Mouse (Mus musculus): ENCODE results near the gene Cbx3. TPM values are rescaled to one million over a fixed set of nuclear protein-coding genes. Genes with fewer than 3 reads are reported as not detected.
A peak's percentile ranks its signal among the peaks of the same experiment; 100 is the strongest.
"Not testable (repeated sequence)": the region's sequence is repeated elsewhere in the genome, so short reads cannot be mapped to it uniquely, and the experiment has no call there.

The Cbx3 gene
- total RNA-seq, 4 experiments from 2014 or later = 125 to 141 (median 133) TPM

- DNase-seq (ENCODE audit: low spot score in 2 of 2) = peak; percentile 96 to 100
These were observed 347 bp upstream of the Cbx3 start, which contains the start of gene Hnrnpa2b1 for GRCm38 (mm10) chr6:51469715-51470310. TSS of gene Hnrnpa2b1 (minus strand) at chr6:51469894.

- no peak for DNase-seq (ENCODE audit: low spot score in 2 of 2)
These were observed 982 bp downstream of the Cbx3 start for GRCm38 (mm10) chr6:51471179-51471505.

- no peak for DNase-seq (ENCODE audit: low spot score in 2 of 2)
These were observed 1.6 kb downstream of the Cbx3 start for GRCm38 (mm10) chr6:51471782-51472181.

GRCm38 (mm10) chr6:51472213-51472612, 2.1 kb downstream of the Cbx3 start:
- DNase-seq (ENCODE audit: low spot score in 2 of 2) = no peak

- DNase-seq (ENCODE audit: low spot score in 2 of 2) = no peak
These were observed 9.1 kb downstream of the Cbx3 start for GRCm38 (mm10) chr6:51479136-51479731.

- DNase-seq (ENCODE audit: low spot score in 2 of 2) = no peak
These were observed 11.4 kb downstream of the Cbx3 start for GRCm38 (mm10) chr6:51481548-51481947.

- DNase-seq (ENCODE audit: low spot score in 2 of 2) = no peak
These were observed 13.7 kb downstream of the Cbx3 start for GRCm38 (mm10) chr6:51483861-51484260.

GRCm38 (mm10) chr6:51484556-51484955, 14.4 kb downstream of the Cbx3 start:
- not testable (repeated sequence) for DNase-seq (ENCODE audit: low spot score in 2 of 2)

GRCm38 (mm10) chr6:51485646-51486045, 15.5 kb downstream of the Cbx3 start:
- DNase-seq (ENCODE audit: low spot score in 2 of 2) = no peak

GRCm38 (mm10) chr6:51486076-51486710, 16.0 kb downstream of the Cbx3 start:
- DNase-seq (ENCODE audit: low spot score in 2 of 2) = no peak

GRCm38 (mm10) chr6:51486731-51487130, 16.6 kb downstream of the Cbx3 start:
- no peak for DNase-seq (ENCODE audit: low spot score in 2 of 2)

- DNase-seq (ENCODE audit: low spot score in 2 of 2) = no peak
These were observed 19.6 kb downstream of the Cbx3 start for GRCm38 (mm10) chr6:51489787-51490186.

GRCm38 (mm10) chr6:51497321-51498111, 27.4 kb downstream of the Cbx3 start:
- no peak for DNase-seq (ENCODE audit: low spot score in 2 of 2)

GRCm38 (mm10) chr6:51505671-51506070, 35.5 kb downstream of the Cbx3 start:
- no peak for DNase-seq (ENCODE audit: low spot score in 2 of 2)

GRCm38 (mm10) chr6:51507556-51507955, 37.4 kb downstream of the Cbx3 start:
- DNase-seq (ENCODE audit: low spot score in 2 of 2) = no peak

GRCm38 (mm10) chr6:51508750-51509648, 38.8 kb downstream of the Cbx3 start:
- peak; percentile 33 to 58 for DNase-seq (ENCODE audit: low spot score in 2 of 2)

- no peak for DNase-seq (ENCODE audit: low spot score in 2 of 2)
These were observed 39.9 kb downstream of the Cbx3 start for GRCm38 (mm10) chr6:51510094-51510493.

GRCm38 (mm10) chr6:51510946-51511345, 40.8 kb downstream of the Cbx3 start:
- DNase-seq (ENCODE audit: low spot score in 2 of 2) = no peak

- DNase-seq (ENCODE audit: low spot score in 2 of 2) = no peak
These were observed 43.6 kb downstream of the Cbx3 start for GRCm38 (mm10) chr6:51513745-51514144.

- no peak for DNase-seq (ENCODE audit: low spot score in 2 of 2)
These were observed 44.7 kb downstream of the Cbx3 start for GRCm38 (mm10) chr6:51514860-51515259.

- DNase-seq (ENCODE audit: low spot score in 2 of 2) = no peak
These were observed 53.1 kb downstream of the Cbx3 start for GRCm38 (mm10) chr6:51523310-51523709.
